Mouse (Mus musculus) limb, embryonic 13.5 days (tissue): ENCODE results near the gene Mpc2. TPM values are rescaled to one million over a fixed set of nuclear protein-coding genes. Genes with fewer than 3 reads are reported as not detected.

Source experiments
- ATAC-seq: fragments of 200-750 bp; cut with Nextera tagmentation; 2 replicates; pipeline ENCODE4 v1.8.0; 2017; ENCODE audit warnings: low read depth, moderate number of reproducible peaks, moderate TSS enrichment; ENCODE audit not compliant: low FRiP score
- H3K27ac ChIP-seq: fragments of 300-500 bp; sonication (generic); 2 replicates; pipeline ENCODE4 v1.5.1; 2015; ENCODE audit warnings: inconsistent platforms, mild to moderate bottlenecking, moderate library complexity
- H3K27me3 ChIP-seq: fragments of 300-500 bp; sonication (generic); 2 replicates; pipeline ENCODE4 v1.6.1; 2015; ENCODE audit warnings: mild to moderate bottlenecking, inconsistent platforms
- H3K36me3 ChIP-seq: fragments of 300-500 bp; sonication (generic); 2 replicates; pipeline ENCODE4 v1.6.1; 2015; ENCODE audit warnings: inconsistent platforms, mild to moderate bottlenecking, moderate library complexity
- H3K4me1 ChIP-seq: fragments of 300-500 bp; sonication (generic); 2 replicates; pipeline ENCODE4 v1.6.1; 2015; ENCODE audit warnings: inconsistent platforms
- H3K4me2 ChIP-seq: fragments of 300-500 bp; sonication (generic); replicated peaks from 2 replicates; pipeline ENCODE4 v1.6.1; 2015; ENCODE audit warnings: inconsistent platforms, mild to moderate bottlenecking, moderate library complexity
- H3K4me3 ChIP-seq: fragments of 300-500 bp; sonication (generic); 2 replicates; pipeline ENCODE4 v1.5.1; 2015; ENCODE audit warnings: moderate library complexity, mild to moderate bottlenecking, inconsistent platforms
- H3K9ac ChIP-seq: fragments of 300-500 bp; sonication (generic); 2 replicates; pipeline ENCODE4 v1.6.1; 2015; ENCODE audit warnings: mild to moderate bottlenecking, inconsistent platforms
- H3K9me3 ChIP-seq: fragments of 300-500 bp; sonication (generic); 2 replicates; pipeline ENCODE4 v1.6.1; 2016; ENCODE audit warnings: inconsistent platforms
- WGBS: fragments of 180-500 bp; shearing (Covaris S2); methylation state at CpG from one replicate; pipeline ENCODE4 v1.1.7; 2015; 5-methylcytosine and 5-hydroxymethylcytosine counted together
- polyA plus RNA-seq: library from polyadenylated mRNA; unstranded; fragments of >200 nt; fragmentation: Nextera tagmentation; extraction: Ambion mirVana; gene quantifications from 2 replicates; pipeline ENCODE4 v1.2.1, GENCODE M21; 2015

The Mpc2 gene
- polyA plus RNA-seq, 1 experiment from 2014 or later, result 149 TPM

- Histone ChIP-seq H3K36me3 (no peaks in the 10 kb centered on the region), H3K4me1 (no peaks in the 10 kb centered on the region), H3K4me3 (no peak overlapping the region), H3K9me3 (no peaks in the 10 kb centered on the region), H3K4me2 (no peak overlapping the region), H3K9ac (no peak overlapping the region), H3K27me3 (no peaks in the 10 kb centered on the region), H3K27ac (no peak overlapping the region)
- WGBS, result 88% methylated on average over 7 of the region's 7 CpGs
- no peak for ATAC-seq
Observed at GRCm38 (mm10) chr1:165520716-165521115, 60.3 kb downstream of the Mpc2 start.

Other genes starting within 250 kb of the Mpc2 start
- 97.3 and 107 TPM in 2 replicates for gene Tiprl, start 223.6 kb upstream of the Mpc2 start, polyA plus RNA-seq
- gene Gpr161, start 164.8 kb upstream of the Mpc2 start, polyA plus RNA-seq, result 1.8 TPM in 2 replicates
- 13.7 and 15.9 TPM in 2 replicates for gene Dcaf6, start 162 bp upstream of the Mpc2 start, polyA plus RNA-seq
- gene Adcy10, start 24.5 kb downstream of the Mpc2 start, polyA plus RNA-seq, result 0.18 TPM in 1 of 2 replicates, not detected in the other
- gene Mpzl1, start 173.9 kb downstream of the Mpc2 start, polyA plus RNA-seq, result 196 TPM in 2 replicates
- gene Rcsd1, start 249.1 kb downstream of the Mpc2 start, polyA plus RNA-seq, result 16.2 and 16.3 TPM in 2 replicates